Mouse (Mus musculus) lung, postnatal 0 days (tissue): ENCODE results near the gene Slc9a6.

Experiments used
- CTCF ChIP-seq: IDR thresholded peaks from 2 replicates; pipeline ENCODE4 v1.5.1; 2016; ENCODE audit warnings: antibody characterized with exemption, mild to moderate bottlenecking
- EP300 ChIP-seq: IDR thresholded peaks from 2 replicates; pipeline ENCODE4 v1.6.1; 2016; ENCODE audit warnings: antibody characterized with exemption, mild to moderate bottlenecking, control low read depth

DNA sequence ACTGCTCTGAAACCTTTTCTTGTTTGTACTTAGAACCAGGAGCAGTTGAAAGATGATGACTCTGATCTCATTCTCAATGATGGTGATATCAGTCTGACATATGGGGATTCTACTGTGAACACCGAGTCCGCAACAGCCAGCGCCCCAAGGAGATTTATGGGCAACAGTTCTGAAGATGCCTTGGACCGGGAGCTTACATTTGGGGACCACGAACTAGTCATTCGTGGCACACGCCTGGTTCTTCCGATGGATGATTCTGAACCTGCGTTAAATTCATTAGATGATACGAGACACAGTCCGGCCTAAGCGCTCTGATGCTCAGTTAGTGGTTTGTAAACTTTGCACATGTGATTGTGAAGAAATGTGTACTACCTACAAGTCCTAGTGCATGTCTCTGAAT lies 51.6 kb downstream of the Slc9a6 start:
- TF ChIP-seq EP300 (no peak), CTCF (no peak)
